Mouse (Mus musculus) spleen, embryonic (tissue): ENCODE measurements around the gene C130079G13Rik.
"Not testable (repeated sequence)": the region's sequence is repeated elsewhere in the genome, so short reads cannot be mapped to it uniquely, and the experiment has no call there.

Source experiments
- CTCF ChIA-PET: fragments of 350-600 bp; sonication (Branson Sonifier 250); formaldehyde crosslinking; loops from one replicate; lab custom pipeline; 2022; lab: Charles Lee

C130079G13Rik gene

DNA sequence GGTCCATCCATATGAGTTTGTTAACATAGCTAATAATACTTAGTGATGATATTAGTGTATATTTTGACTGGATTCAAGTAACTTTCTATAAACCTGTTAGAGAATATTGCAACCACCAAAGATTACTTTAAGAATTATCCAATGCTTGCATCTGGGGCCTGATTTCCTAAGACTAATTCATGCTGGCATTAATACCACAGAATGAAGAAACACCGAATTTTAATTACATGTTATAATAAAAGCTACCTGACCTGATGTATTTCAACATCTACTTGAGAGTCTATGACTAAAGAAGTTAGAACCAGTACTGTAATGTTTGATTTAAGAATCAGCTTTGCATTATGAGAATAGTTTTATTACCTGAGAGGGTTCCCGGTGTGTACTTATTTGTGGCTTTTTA is at the start of gene C130079G13Rik:
C130079G13Rik (plus strand) TSS at position 301 of the 400 bp plus-strand sequence.
- CTCF ChIA-PET = no interaction called here

DNA sequence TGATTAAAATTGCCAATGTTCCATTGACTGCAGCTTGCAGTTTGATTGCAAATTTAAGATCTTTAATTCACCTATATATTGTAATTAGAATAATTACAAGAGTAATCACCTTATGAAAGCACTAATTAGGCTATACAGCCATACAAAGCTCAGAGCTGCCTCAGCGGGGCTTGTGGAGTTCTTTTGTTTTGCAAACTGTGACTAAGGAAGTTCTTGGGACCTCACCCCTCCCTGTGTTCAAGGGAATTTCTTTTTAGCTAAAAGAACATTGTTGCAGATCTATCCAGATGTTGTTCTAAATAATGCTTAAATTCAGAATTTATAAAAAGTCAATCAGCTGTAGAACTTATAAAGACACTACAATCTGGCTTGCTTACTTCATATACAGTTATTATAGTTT is 47.4 kb upstream of the C130079G13Rik start:
- CTCF ChIA-PET = not testable (repeated sequence)

DNA sequence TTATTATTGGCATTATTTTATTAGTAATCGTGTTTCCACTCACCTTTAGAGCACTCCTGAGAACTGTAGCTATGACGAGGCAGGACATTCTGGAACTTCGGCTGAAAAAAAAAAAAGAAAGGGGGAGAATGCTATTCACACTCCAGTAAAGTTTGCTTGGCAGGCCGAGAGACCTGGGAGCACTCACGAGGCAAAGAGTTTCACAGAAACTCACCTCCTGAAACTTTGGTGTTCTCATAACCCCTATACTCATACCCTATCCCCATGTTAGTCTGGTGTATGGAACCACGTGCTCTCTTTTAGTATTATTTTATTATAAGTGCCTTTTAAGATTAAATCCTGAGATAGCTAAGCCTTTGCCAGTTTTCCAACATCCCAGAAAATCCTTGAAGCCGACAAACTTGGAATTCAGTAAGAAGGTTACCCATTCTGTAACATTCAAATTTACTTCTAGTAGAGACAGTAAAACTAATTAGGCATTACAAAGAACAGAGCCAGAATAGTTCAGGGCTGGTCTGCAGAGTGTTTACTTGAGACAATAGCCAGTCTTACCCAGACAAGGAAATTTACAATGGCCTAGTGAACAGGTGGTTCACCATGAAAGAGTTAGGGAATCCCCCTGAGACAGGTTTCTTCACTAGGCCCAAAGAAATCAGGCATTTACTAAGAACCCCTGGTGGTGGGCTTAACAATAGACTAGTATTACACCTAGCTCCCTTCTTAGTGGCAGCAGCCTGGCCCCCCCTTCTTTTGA is 45.0 kb upstream of the C130079G13Rik start:
- CTCF ChIA-PET = not testable (repeated sequence)

DNA sequence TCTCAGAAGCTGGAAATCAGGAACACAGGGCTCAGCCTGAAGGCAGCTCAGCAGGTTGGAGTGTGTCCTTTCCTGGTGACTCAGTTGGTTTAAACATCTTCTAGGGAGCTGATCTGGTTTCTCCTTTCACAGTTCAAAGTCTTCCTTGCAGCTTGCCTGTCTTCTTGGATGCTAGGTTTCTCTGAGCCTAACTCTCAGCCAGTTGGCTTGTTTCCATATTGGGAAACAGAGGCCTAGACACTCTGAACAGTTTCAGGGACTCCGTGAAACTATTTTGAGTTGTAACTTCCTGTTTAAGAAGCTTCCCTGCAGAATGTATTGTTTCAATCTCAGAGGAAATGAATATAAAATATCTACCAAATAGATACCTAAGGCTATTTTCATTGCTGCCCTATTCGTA is 31.7 kb upstream of the C130079G13Rik start:
- CTCF ChIA-PET = no interaction called here

DNA sequence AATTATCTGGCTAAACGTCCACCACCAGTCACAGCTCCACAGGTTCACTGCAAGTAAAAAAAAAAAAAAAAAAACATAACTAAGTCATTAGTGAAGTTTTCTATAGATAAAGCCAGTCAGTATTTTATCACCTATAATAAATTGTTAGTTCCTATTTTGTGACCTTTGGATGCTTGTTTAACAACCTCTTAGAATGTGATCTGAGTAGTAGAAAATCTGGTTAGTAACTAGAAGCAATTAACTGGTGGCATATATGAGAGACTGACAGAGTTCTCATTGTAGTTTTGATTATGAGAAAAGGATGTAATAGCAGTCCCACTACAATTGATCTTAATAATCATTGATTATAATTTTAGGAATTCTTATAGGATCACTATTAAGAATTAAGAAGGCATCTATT is 9.6 kb downstream of the C130079G13Rik start:
- CTCF ChIA-PET = no interaction called here

DNA sequence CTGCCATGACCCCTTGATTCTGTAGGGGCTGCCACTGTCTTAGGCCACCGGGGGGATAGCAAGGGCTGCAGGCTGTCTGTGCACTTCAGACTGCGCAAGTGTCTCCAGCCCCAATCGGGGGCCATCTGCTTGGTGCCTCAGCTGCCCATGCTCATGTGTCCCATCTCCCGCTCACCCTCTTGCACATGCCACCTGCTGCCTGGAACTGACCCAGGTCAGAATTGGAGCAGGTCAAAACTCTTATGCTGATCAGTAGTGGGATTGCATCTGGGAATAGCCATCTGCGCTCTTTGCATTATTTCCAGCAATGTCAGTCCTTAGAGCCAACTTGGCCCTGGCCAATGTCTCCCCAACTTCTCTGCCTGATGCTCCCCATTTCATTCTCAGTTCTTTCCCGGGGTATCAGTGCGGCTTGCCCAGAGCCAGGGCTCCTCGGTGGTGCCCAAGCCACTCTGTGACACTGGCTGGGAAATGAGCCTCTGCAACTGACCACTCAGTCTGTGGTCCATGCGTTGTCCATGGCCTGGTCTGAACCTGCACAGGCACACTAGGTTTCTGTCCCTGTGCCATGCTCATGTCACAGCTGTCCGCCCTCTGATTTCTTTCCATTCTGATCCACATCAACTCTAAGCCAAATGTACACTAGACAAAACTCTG is 22.4 kb downstream of the C130079G13Rik start:
- CTCF ChIA-PET = no interaction called here

DNA sequence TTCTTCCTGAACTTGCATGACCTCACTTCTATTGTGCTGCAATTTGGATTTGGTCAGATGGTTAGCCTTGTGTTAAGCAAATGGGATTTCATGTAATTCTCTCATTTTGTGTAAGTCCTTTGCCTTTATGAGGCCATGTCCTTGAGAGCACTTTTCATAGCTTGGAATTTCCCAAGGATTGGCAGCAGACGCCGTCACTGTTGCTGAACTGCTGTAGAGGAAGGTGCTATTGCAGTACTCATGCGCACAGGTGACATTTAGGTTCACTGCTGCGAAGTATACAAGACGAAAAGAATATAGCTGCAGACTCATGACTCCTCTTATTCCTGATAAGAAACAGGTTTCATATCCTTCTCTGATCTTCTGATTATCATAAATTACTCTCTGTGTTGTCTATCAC is 45.9 kb downstream of the C130079G13Rik start:
- CTCF ChIA-PET = no interaction called here

DNA sequence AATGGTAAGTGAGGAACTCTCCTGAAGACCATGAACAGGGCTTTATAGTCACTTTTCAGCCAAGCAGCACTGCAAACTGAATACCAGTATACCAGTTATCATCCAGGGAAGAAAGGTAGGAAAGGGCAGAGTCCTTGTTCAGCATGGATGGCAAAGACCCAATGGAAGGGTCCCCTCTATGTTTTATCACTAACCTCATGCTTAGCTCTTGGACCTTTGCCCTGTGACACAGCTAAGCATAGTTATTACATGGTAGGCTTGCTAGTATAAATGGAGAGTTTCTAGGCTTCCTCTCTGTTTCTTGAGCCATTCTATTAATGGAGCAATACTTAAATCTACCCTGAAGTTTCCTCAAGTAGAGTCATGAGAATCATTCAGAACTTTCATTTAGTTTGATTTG is 49.6 kb downstream of the C130079G13Rik start:
- CTCF ChIA-PET = no interaction called here
